In genomic region chr6:91105400-91106129, GRCm38 (mm10) we compare ENCODE assay signal across 11 mouse cellular contexts. TPM values are rescaled to one million over a fixed set of nuclear protein-coding genes. Genes with fewer than 3 reads are reported as not detected.
DNase-seq lines count a peak whose midpoint lies in the region; ATAC-seq and TF ChIP-seq lines count a peak whose summit lies in the region.
"Had no signal": no experiment of that assay in that cellular context is flagged by ENCODE, and none has a peak within 500 bp of the region (broad histone marks: within the 10 kb centered on the region; RNA-seq: fewer than 3 reads in every experiment).

No protein-coding gene starts in this region.

- H3K27ac ChIP-seq in layer of hippocampus, adult 2 months = no peak overlapping the region
- H3K27ac ChIP-seq in kidney, embryonic 14.5 days (ENCODE audit: low read depth, low read length) = no peak overlapping the region; the same call in 1 of the 2 replicates
- H3K27ac ChIP-seq in lung, postnatal 0 days (ENCODE audit: low read length) = no peak overlapping the region
- no peak overlapping the region for H3K27ac ChIP-seq in forebrain, postnatal 0 days (ENCODE audit: low read depth, low read length)
- H3K27ac ChIP-seq in hindbrain, embryonic 10.5 days = no peak overlapping the region
- H3K27ac ChIP-seq: embryonic facial prominence, embryonic 15.5 days had no signal

- peak; percentile 57 for TF ChIP-seq CTCF in layer of hippocampus, adult 2 months (conservative IDR thresholded peaks at IDR 0.05)
- peak; percentile 40 for TF ChIP-seq CTCF in lung, postnatal 0 days (IDR thresholded peaks at IDR 0.05)
- no peak for TF ChIP-seq CTCF in forebrain, postnatal 0 days (IDR thresholded peaks at IDR 0.05; ENCODE audit: low read depth)

- 84% methylated on average over 2 of the region's 2 CpGs for WGBS in kidney, embryonic 14.5 days
- WGBS in lung, postnatal 0 days = 76% methylated on average over 2 of the region's 2 CpGs
- WGBS in forebrain, postnatal 0 days = 94% methylated on average over 2 of the region's 2 CpGs
- 94% methylated on average over 2 of the region's 2 CpGs for WGBS in hindbrain, embryonic 10.5 days

- TF ChIP-seq EP300 in lung, postnatal 0 days (IDR thresholded peaks at IDR 0.05) = no peak

- peaks cover 16% of the 10 kb centered on the region for H3K4me1 ChIP-seq in kidney, embryonic 14.5 days (ENCODE audit: control insufficient read depth, insufficient read depth, low read length)
- H3K4me1 ChIP-seq in lung, postnatal 0 days (ENCODE audit: insufficient read depth, low read depth, low read length) = no peaks in the 10 kb centered on the region
- no peaks in the 10 kb centered on the region for H3K4me1 ChIP-seq in forebrain, postnatal 0 days (ENCODE audit: insufficient read depth)
- peaks cover 11% of the 10 kb centered on the region; the same call in 1 of the 2 replicates for H3K4me1 ChIP-seq in hindbrain, embryonic 10.5 days (replicated peaks)

- H3K36me3 ChIP-seq in kidney, embryonic 14.5 days (ENCODE audit: control insufficient read depth, insufficient read depth, low read length) = no peaks in the 10 kb centered on the region
- H3K36me3 ChIP-seq in lung, postnatal 0 days (ENCODE audit: insufficient read depth, low read length) = no peaks in the 10 kb centered on the region
- H3K36me3 ChIP-seq in forebrain, postnatal 0 days (ENCODE audit: insufficient read depth) = no peaks in the 10 kb centered on the region
- 0 out of 2 replicates have a peak, but pooled peaks cover 2% of the 10 kb centered on the region for H3K36me3 ChIP-seq in hindbrain, embryonic 10.5 days
- H3K36me3 ChIP-seq: embryonic facial prominence, embryonic 15.5 days had no signal

- H3K4me3 ChIP-seq in layer of hippocampus, adult 2 months = no peak overlapping the region
- H3K4me3 ChIP-seq in kidney, embryonic 14.5 days (ENCODE audit: low read length) = no peak overlapping the region
- H3K4me3 ChIP-seq in lung, postnatal 0 days (ENCODE audit: low read depth, low read length) = no peak overlapping the region
- no peak overlapping the region for H3K4me3 ChIP-seq in forebrain, postnatal 0 days (ENCODE audit: low read depth, low read length)
- H3K4me3 ChIP-seq in hindbrain, embryonic 10.5 days = no peak overlapping the region
- H3K4me3 ChIP-seq: embryonic facial prominence, embryonic 15.5 days had no signal

- no peaks in the 10 kb centered on the region for H3K9me3 ChIP-seq in kidney, embryonic 14.5 days (ENCODE audit: control insufficient read depth, low read length)
- no peaks in the 10 kb centered on the region for H3K9me3 ChIP-seq in lung, postnatal 0 days (ENCODE audit: low read length)
- H3K9me3 ChIP-seq in forebrain, postnatal 0 days (ENCODE audit: low read length) = no peaks in the 10 kb centered on the region
- no peaks in the 10 kb centered on the region for H3K9me3 ChIP-seq in hindbrain, embryonic 10.5 days
- H3K9me3 ChIP-seq: embryonic facial prominence, embryonic 15.5 days; G1E had no signal

- no peak overlapping the region for H3K9ac ChIP-seq in kidney, embryonic 14.5 days (ENCODE audit: low read depth, low read length)
- H3K9ac ChIP-seq in lung, postnatal 0 days (replicated peaks; ENCODE audit: low read depth) = no peak overlapping the region
- no peak overlapping the region for H3K9ac ChIP-seq in forebrain, postnatal 0 days
- H3K9ac ChIP-seq: embryonic facial prominence, embryonic 15.5 days had no signal

- DNase-seq in layer of hippocampus, adult 2 months (ENCODE audit: low spot score in 2 of 2) = no peak
- DNase-seq in layer of hippocampus, adult 11-12 months (ENCODE audit: low spot score) = no peak
- DNase-seq in lung, postnatal 0 days (ENCODE audit: low spot score) = no peak
- peak; percentile 69 to 72 for DNase-seq in thymus, postnatal 36 days
- DNase-seq in forebrain, postnatal 0 days = no peak
- no peak for DNase-seq in adrenal gland, adult 18-20 months (ENCODE audit: low spot score in 2 of 2)
- DNase-seq in hindbrain, embryonic 10.5 days (ENCODE audit: low spot score) = no peak
- DNase-seq: gastrocnemius, postnatal 36 days had no signal

- peak; percentile 29 for ATAC-seq in kidney, embryonic 14.5 days (ENCODE audit: low FRiP score, low TSS enrichment)
- no peak for ATAC-seq in lung, postnatal 0 days
- no peak for ATAC-seq in forebrain, postnatal 0 days

- H3K27me3 ChIP-seq in kidney, embryonic 14.5 days (ENCODE audit: control insufficient read depth, insufficient read depth, low read length) = no peaks in the 10 kb centered on the region
- no peaks in the 10 kb centered on the region for H3K27me3 ChIP-seq in lung, postnatal 0 days (replicated peaks; ENCODE audit: insufficient read depth, low read length)
- no peaks in the 10 kb centered on the region for H3K27me3 ChIP-seq in forebrain, postnatal 0 days (ENCODE audit: insufficient read depth, low read length)
- H3K27me3 ChIP-seq in hindbrain, embryonic 10.5 days (ENCODE audit: insufficient read depth, poor library complexity, severe bottlenecking) = no peaks in the 10 kb centered on the region
- H3K27me3 ChIP-seq: embryonic facial prominence, embryonic 15.5 days had no signal

- H3K4me2 ChIP-seq in kidney, embryonic 14.5 days (replicated peaks; ENCODE audit: low read depth, low read length) = no peak overlapping the region
- no peak overlapping the region for H3K4me2 ChIP-seq in lung, postnatal 0 days (replicated peaks; ENCODE audit: low read depth, low read length)
- no peak overlapping the region for H3K4me2 ChIP-seq in forebrain, postnatal 0 days (ENCODE audit: low read depth)
- H3K4me2 ChIP-seq: embryonic facial prominence, embryonic 15.5 days had no signal

RNA-seq across cellular contexts. Expression of gene Nup210, which starts 11.1 kb away (rescaled TPM):
- total RNA-seq in layer of hippocampus, adult 2 months (2021) = 10 to 100 TPM; 19.9 to 22.3 TPM
- 13.1 and 30.6 TPM in 2 replicates for polyA plus RNA-seq in kidney, embryonic 14.5 days (2014; fragmentation: Nextera tagmentation; extraction: Ambion mirVana)
- polyA plus RNA-seq in lung, postnatal 0 days (2015; fragmentation: Nextera tagmentation; extraction: Ambion mirVana) = 5.8 and 7.0 TPM in 2 replicates
- total RNA-seq in forebrain, postnatal 0 days (2014; rRNA removed) = 36.6 and 52.6 TPM in 2 replicates
- polyA plus RNA-seq in forebrain, postnatal 0 days (2015; fragmentation: Nextera tagmentation; extraction: Ambion mirVana) = 9.1 and 12.5 TPM in 2 replicates
- total RNA-seq in adrenal gland, adult 18-20 months (2021) = 1 to 10 TPM; 3.9 to 4.6 TPM
- polyA plus RNA-seq in hindbrain, embryonic 10.5 days (2016; fragmentation: Nextera tagmentation; extraction: Ambion mirVana) = 24.0 and 28.8 TPM in 2 replicates

RNA-seq across cellular contexts. Expression of gene Hdac11, which starts 50.9 kb away (rescaled TPM):
- total RNA-seq in layer of hippocampus, adult 2 months (2021) = 100 to 1,000 TPM; 154 to 156 TPM
- polyA plus RNA-seq in kidney, embryonic 14.5 days (2014; fragmentation: Nextera tagmentation; extraction: Ambion mirVana) = 11.6 and 14.1 TPM in 2 replicates
- polyA plus RNA-seq in lung, postnatal 0 days (2015; fragmentation: Nextera tagmentation; extraction: Ambion mirVana) = 3.8 and 3.9 TPM in 2 replicates
- total RNA-seq in forebrain, postnatal 0 days (2014; rRNA removed) = 70.3 and 81.0 TPM in 2 replicates
- 27.4 and 34.5 TPM in 2 replicates for polyA plus RNA-seq in forebrain, postnatal 0 days (2015; fragmentation: Nextera tagmentation; extraction: Ambion mirVana)
- 10 to 100 TPM in 1 of 2 experiments, 1 to 10 TPM in 1; 7.1 to 10.9 TPM for total RNA-seq in adrenal gland, adult 18-20 months (2021)
- 12.3 and 15.6 TPM in 2 replicates for polyA plus RNA-seq in hindbrain, embryonic 10.5 days (2016; fragmentation: Nextera tagmentation; extraction: Ambion mirVana)

Comparison
In these comparisons a context has a peak if more than half of its experiments do, and no peak if none do; other contexts are left out.
1. DNase-seq: peak in thymus, postnatal 36 days (2 of 2); none in layer of hippocampus, adult 2 months (0 of 2), layer of hippocampus, adult 11-12 months (single experiment), lung, postnatal 0 days (single experiment), forebrain, postnatal 0 days (single experiment), adrenal gland, adult 18-20 months (0 of 2) and hindbrain, embryonic 10.5 days (single experiment).